Mouse (Mus musculus): Measurements from ENCODE around the gene Gm10198. TPM values are rescaled to one million over a fixed set of nuclear protein-coding genes. Genes with fewer than 3 reads are reported as not detected.

The Gm10198 gene
- polyA plus RNA-seq, 1 experiment from 2014 or later, result not detected

DNA sequence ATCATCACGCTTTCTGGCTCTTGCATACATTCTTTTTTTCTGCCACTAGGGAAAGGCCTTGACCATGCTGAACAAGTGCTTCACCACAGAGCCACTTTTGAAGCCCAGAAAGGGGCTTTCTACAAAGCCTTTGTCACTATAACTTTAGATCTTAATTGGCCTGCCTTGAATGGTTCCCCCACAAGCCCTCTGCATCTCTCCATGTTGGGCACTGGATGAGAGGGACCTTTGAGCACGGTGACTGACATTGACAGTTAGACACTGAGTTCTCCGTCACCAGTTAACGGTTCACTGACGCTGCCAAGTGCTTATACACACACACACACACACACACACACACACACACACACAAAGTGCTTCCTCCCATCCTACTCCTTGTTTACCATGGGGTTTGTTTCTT lies 30.0 kb upstream of the Gm10198 start:
- WGBS, result 82% methylated on average over 5 of the region's 5 CpGs
- no peak overlapping the region for H3K27ac ChIP-seq (replicated peaks; ENCODE audit: low read depth, low read length)
- ATAC-seq (replicated peaks; ENCODE audit: insufficient number of reproducible peaks, low FRiP score, low TSS enrichment, low read depth), result no peak
- no peak for DNase-seq (ENCODE audit: low spot score)
- no peak overlapping the region for H3K4me3 ChIP-seq (ENCODE audit: low read depth, low read length)
- no peaks in the 10 kb centered on the region for H3K27me3 ChIP-seq (ENCODE audit: control insufficient read depth, insufficient read depth, low read length)
- no peaks in the 10 kb centered on the region; the same call in 1 of the 2 replicates for H3K9me3 ChIP-seq (replicated peaks; ENCODE audit: control insufficient read depth, low read length)
- H3K4me2 ChIP-seq (ENCODE audit: low read depth, low read length), result no peak overlapping the region
- no peaks in the 10 kb centered on the region for H3K36me3 ChIP-seq (replicated peaks; ENCODE audit: control insufficient read depth, insufficient read depth, low read depth, low read length)
- no peak overlapping the region for H3K9ac ChIP-seq (replicated peaks; ENCODE audit: low read length)
- no peaks in the 10 kb centered on the region for H3K4me1 ChIP-seq (ENCODE audit: control insufficient read depth, insufficient read depth, low read length)

GRCm38 (mm10) chr13:111574196-111574595 lies 18.4 kb upstream of the Gm10198 start:
- H3K27ac ChIP-seq (replicated peaks; ENCODE audit: low read depth, low read length), result no peak overlapping the region
- WGBS, result 39% methylated on average over 4 of the region's 4 CpGs
- no peaks in the 10 kb centered on the region for H3K36me3 ChIP-seq (replicated peaks; ENCODE audit: control insufficient read depth, insufficient read depth, low read depth, low read length)
- no peaks in the 10 kb centered on the region for H3K4me1 ChIP-seq (ENCODE audit: control insufficient read depth, insufficient read depth, low read length)
- no peak for ATAC-seq (replicated peaks; ENCODE audit: insufficient number of reproducible peaks, low FRiP score, low TSS enrichment, low read depth)
- H3K9me3 ChIP-seq (replicated peaks; ENCODE audit: control insufficient read depth, low read length), result no peaks in the 10 kb centered on the region
- H3K4me2 ChIP-seq (ENCODE audit: low read depth, low read length), result no peak overlapping the region
- no peak overlapping the region for H3K9ac ChIP-seq (replicated peaks; ENCODE audit: low read length)
- DNase-seq (ENCODE audit: low spot score), result no peak
- H3K27me3 ChIP-seq (ENCODE audit: control insufficient read depth, insufficient read depth, low read length), result no peaks in the 10 kb centered on the region
- no peak overlapping the region for H3K4me3 ChIP-seq (ENCODE audit: low read depth, low read length)

GRCm38 (mm10) chr13:111577177-111577576 lies 15.4 kb upstream of the Gm10198 start:
- Histone ChIP-seq H3K4me3 (ENCODE audit: low read depth, low read length) (no peak overlapping the region), H3K9me3 (replicated peaks; ENCODE audit: control insufficient read depth, low read length) (no peaks in the 10 kb centered on the region), H3K4me1 (ENCODE audit: control insufficient read depth, insufficient read depth, low read length) (no peaks in the 10 kb centered on the region), H3K36me3 (replicated peaks; ENCODE audit: control insufficient read depth, insufficient read depth, low read depth, low read length) (no peaks in the 10 kb centered on the region), H3K27me3 (ENCODE audit: control insufficient read depth, insufficient read depth, low read length) (no peaks in the 10 kb centered on the region), H3K9ac (replicated peaks; ENCODE audit: low read length) (no peak overlapping the region), H3K27ac (replicated peaks; ENCODE audit: low read depth, low read length) (no peak overlapping the region), H3K4me2 (ENCODE audit: low read depth, low read length) (no peak overlapping the region)
- WGBS, result 89% methylated on average over 11 of the region's 11 CpGs
- no peak for ATAC-seq (replicated peaks; ENCODE audit: insufficient number of reproducible peaks, low FRiP score, low TSS enrichment, low read depth)
- DNase-seq (ENCODE audit: low spot score), result no peak

GRCm38 (mm10) chr13:111580054-111580453 lies 12.5 kb upstream of the Gm10198 start:
- Histone ChIP-seq H3K27me3 (ENCODE audit: control insufficient read depth, insufficient read depth, low read length) (no peaks in the 10 kb centered on the region), H3K9ac (replicated peaks; ENCODE audit: low read length) (no peak overlapping the region), H3K9me3 (replicated peaks; ENCODE audit: control insufficient read depth, low read length) (no peaks in the 10 kb centered on the region), H3K36me3 (replicated peaks; ENCODE audit: control insufficient read depth, insufficient read depth, low read depth, low read length) (no peaks in the 10 kb centered on the region), H3K4me3 (ENCODE audit: low read depth, low read length) (no peak overlapping the region), H3K4me1 (ENCODE audit: control insufficient read depth, insufficient read depth, low read length) (no peaks in the 10 kb centered on the region), H3K27ac (replicated peaks; ENCODE audit: low read depth, low read length) (no peak overlapping the region), H3K4me2 (ENCODE audit: low read depth, low read length) (no peak overlapping the region)
- DNase-seq (ENCODE audit: low spot score) (no peak), ATAC-seq (replicated peaks; ENCODE audit: insufficient number of reproducible peaks, low FRiP score, low TSS enrichment, low read depth) (no peak)
- 94% methylated on average over 10 of the region's 10 CpGs for WGBS

DNA sequence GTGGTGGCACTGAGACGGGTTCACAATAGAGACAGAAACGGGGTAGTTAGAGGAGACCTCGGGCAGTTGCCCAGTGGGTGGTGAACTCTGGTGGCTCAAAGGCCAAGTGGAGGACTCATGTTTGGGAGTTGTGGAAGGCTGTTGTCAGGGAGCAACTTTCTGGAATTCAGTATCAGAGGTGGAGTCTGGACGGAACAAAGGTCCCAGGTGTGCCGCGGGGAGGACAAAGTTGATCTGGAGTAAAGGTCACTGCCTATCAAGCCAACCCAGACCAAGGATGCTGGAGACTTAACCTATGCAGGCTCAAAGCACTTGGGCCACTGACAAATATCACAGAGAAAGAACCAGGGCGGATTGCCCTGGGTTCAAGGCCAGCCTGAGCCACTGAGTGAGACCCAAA lies 5.5 kb downstream of the Gm10198 start:
- Histone ChIP-seq H3K9ac (replicated peaks; ENCODE audit: low read length) (no peak overlapping the region), H3K36me3 (replicated peaks; ENCODE audit: control insufficient read depth, insufficient read depth, low read depth, low read length) (no peaks in the 10 kb centered on the region), H3K9me3 (replicated peaks; ENCODE audit: control insufficient read depth, low read length) (no peaks in the 10 kb centered on the region), H3K27me3 (ENCODE audit: control insufficient read depth, insufficient read depth, low read length) (no peaks in the 10 kb centered on the region), H3K27ac (replicated peaks; ENCODE audit: low read depth, low read length) (no peak overlapping the region), H3K4me2 (ENCODE audit: low read depth, low read length) (no peak overlapping the region), H3K4me1 (ENCODE audit: control insufficient read depth, insufficient read depth, low read length) (no peaks in the 10 kb centered on the region), H3K4me3 (ENCODE audit: low read depth, low read length) (no peak overlapping the region)
- ATAC-seq (replicated peaks; ENCODE audit: insufficient number of reproducible peaks, low FRiP score, low TSS enrichment, low read depth) (no peak), DNase-seq (ENCODE audit: low spot score) (no peak)
- 92% methylated on average over 7 of the region's 7 CpGs for WGBS

GRCm38 (mm10) chr13:111601383-111601782 lies 8.8 kb downstream of the Gm10198 start:
- Histone ChIP-seq H3K4me1 (ENCODE audit: control insufficient read depth, insufficient read depth, low read length) (no peaks in the 10 kb centered on the region), H3K9ac (replicated peaks; ENCODE audit: low read length) (no peak overlapping the region), H3K4me3 (ENCODE audit: low read depth, low read length) (no peak overlapping the region), H3K27ac (replicated peaks; ENCODE audit: low read depth, low read length) (no peak overlapping the region), H3K4me2 (ENCODE audit: low read depth, low read length) (no peak overlapping the region), H3K9me3 (replicated peaks; ENCODE audit: control insufficient read depth, low read length) (no peaks in the 10 kb centered on the region), H3K27me3 (ENCODE audit: control insufficient read depth, insufficient read depth, low read length) (no peaks in the 10 kb centered on the region), H3K36me3 (replicated peaks; ENCODE audit: control insufficient read depth, insufficient read depth, low read depth, low read length) (no peaks in the 10 kb centered on the region)
- no peak for DNase-seq (ENCODE audit: low spot score)
- no peak for ATAC-seq (replicated peaks; ENCODE audit: insufficient number of reproducible peaks, low FRiP score, low TSS enrichment, low read depth)
- 70% methylated on average over 4 of the region's 4 CpGs for WGBS

GRCm38 (mm10) chr13:111604826-111605225 lies 12.2 kb downstream of the Gm10198 start:
- H3K9ac ChIP-seq (replicated peaks; ENCODE audit: low read length), result no peak overlapping the region
- ATAC-seq (replicated peaks; ENCODE audit: insufficient number of reproducible peaks, low FRiP score, low TSS enrichment, low read depth) (no peak), DNase-seq (ENCODE audit: low spot score) (no peak)
- H3K9me3 ChIP-seq (replicated peaks; ENCODE audit: control insufficient read depth, low read length), result no peaks in the 10 kb centered on the region
- H3K4me2 ChIP-seq (ENCODE audit: low read depth, low read length), result no peak overlapping the region
- no peak overlapping the region for H3K27ac ChIP-seq (replicated peaks; ENCODE audit: low read depth, low read length)
- WGBS, result 91% methylated on average over 5 of the region's 5 CpGs
- H3K4me1 ChIP-seq (ENCODE audit: control insufficient read depth, insufficient read depth, low read length), result no peaks in the 10 kb centered on the region
- no peaks in the 10 kb centered on the region for H3K27me3 ChIP-seq (ENCODE audit: control insufficient read depth, insufficient read depth, low read length)
- H3K4me3 ChIP-seq (ENCODE audit: low read depth, low read length), result no peak overlapping the region
- H3K36me3 ChIP-seq (replicated peaks; ENCODE audit: control insufficient read depth, insufficient read depth, low read depth, low read length), result no peaks in the 10 kb centered on the region

DNA sequence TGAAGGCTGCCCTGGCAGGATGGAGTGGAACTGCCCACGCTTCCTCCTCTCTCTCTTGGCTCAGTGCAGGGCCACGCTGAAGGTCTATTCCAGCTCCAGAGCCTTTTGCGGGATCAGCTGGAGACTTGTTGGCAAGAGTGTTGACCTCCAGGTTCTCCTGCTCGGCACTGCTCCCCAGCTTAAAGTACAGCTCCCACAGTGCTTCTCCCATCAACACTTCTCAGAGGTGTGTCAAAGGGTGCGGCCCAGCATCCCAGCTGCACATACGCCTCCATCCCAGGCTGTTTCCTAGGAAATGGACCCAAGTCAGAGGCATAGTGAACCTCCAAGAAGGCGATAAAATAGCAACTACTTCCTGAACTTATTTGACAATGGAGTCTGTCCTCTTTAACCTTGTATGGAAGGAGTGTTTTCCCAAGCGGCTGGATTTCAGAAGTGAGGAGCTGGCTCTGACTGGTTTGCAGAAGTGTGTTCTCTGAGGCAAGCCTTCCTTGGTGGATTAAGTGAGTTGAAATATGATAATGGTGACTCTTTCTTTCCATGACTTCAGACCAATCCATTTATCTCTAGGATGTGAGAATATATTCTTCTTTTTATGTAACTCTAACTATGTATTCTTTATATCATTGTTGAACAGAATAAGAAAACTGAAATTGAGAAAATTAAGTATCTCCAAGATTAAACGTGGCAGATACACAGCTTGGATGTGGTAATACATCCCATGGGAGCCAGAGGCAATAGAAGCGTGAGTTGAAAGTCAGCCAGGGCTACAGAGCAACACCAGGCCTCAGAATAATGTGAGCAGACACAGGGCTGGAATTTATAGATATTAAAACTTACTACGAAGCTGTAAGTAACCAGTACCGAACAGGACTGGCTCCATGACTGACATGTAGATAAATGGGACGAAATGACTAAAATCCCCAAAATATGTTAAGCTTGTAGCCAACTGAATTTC lies 23.9 kb downstream of the Gm10198 start:
- 84% methylated on average over 13 of the region's 13 CpGs for WGBS
- Histone ChIP-seq H3K9me3 (replicated peaks; ENCODE audit: control insufficient read depth, low read length) (no peaks in the 10 kb centered on the region), H3K4me3 (ENCODE audit: low read depth, low read length) (no peak overlapping the region), H3K4me2 (ENCODE audit: low read depth, low read length) (no peak overlapping the region), H3K27ac (replicated peaks; ENCODE audit: low read depth, low read length) (no peak overlapping the region), H3K36me3 (replicated peaks; ENCODE audit: control insufficient read depth, insufficient read depth, low read depth, low read length) (no peaks in the 10 kb centered on the region), H3K9ac (replicated peaks; ENCODE audit: low read length) (no peak overlapping the region), H3K27me3 (ENCODE audit: control insufficient read depth, insufficient read depth, low read length) (no peaks in the 10 kb centered on the region; the same call in 1 of the 2 replicates), H3K4me1 (ENCODE audit: control insufficient read depth, insufficient read depth, low read length) (no peaks in the 10 kb centered on the region)
- DNase-seq (ENCODE audit: low spot score) (no peak), ATAC-seq (replicated peaks; ENCODE audit: insufficient number of reproducible peaks, low FRiP score, low TSS enrichment, low read depth) (no peak)
